Mouse (Mus musculus): Measurements from ENCODE around the gene Wdr27.
A peak's percentile ranks its signal among the peaks of the same experiment; 100 is the strongest.
"Not testable (repeated sequence)": the region's sequence is repeated elsewhere in the genome, so short reads cannot be mapped to it uniquely, and the experiment has no call there.

Wdr27 gene

DNA sequence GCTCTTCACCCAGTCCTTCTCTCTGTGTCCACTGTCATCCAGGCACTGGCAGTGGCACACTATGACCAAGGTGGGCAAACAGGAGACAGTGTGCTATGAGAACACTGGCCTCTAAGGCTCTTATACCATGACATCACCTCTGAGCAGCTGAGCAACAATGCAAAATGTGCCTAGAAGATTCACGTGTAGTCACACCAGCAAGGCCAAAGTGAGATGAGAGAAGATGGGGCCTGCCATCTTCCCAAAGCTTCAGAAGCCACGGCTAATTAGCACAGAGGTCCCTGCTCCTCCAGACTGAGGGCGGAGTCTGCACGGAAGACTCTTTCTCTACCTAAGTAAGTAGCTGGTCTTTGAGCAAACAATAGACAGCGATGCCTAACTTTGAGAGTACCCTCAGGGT, 14.3 kb downstream of the Wdr27 start:
- DNase-seq, result no peak

DNA sequence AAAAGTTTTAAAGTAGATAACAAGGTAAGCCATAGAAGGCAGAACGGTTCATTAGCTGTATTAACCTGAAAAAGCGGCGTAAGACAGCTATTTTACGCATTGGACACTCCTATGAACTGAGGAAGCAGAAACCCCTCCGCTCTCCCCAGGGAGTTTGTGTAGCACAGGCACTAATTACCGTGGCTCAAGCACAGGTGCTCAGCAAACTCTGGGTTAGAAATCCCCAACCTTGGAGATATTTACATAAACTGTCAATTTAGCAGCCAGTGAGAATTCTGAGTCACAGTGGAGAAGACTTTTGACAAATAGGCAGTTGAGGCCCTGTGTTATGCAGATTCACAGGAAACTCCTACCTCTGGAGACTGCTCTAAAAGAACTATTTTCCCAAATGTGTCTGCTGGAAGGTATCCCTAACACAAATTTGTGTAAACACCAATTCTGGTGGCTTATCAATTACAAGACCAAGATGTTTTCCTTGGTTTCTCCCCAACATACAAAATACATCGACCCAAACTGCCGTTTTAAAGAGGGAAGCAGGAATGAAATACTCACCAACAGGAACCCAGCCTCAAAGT, 15.2 kb downstream of the Wdr27 start:
- no peak for DNase-seq

DNA sequence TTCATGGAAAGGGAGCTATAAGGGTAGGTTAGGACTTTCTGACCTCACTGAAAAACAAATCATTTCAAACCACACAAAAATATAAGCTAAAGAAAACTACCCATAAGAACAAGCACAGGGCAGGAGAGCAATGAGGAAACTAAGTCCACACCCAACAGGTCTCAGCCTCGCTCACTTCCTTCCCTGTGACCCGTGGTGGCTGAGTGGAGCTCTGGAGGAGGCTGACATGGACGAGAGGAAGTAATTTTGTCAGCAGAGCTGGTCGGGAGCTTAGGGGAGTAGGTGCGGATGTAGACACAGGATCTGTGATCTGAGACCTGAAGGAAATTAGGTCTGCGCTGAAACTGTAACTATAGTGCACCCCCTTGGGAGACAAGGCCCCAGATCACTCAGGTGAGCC, 21.4 kb downstream of the Wdr27 start:
- no peak for DNase-seq

GRCm38 (mm10) chr17:14917866-14918265, 25.1 kb downstream of the Wdr27 start:
- DNase-seq, result no peak

DNA sequence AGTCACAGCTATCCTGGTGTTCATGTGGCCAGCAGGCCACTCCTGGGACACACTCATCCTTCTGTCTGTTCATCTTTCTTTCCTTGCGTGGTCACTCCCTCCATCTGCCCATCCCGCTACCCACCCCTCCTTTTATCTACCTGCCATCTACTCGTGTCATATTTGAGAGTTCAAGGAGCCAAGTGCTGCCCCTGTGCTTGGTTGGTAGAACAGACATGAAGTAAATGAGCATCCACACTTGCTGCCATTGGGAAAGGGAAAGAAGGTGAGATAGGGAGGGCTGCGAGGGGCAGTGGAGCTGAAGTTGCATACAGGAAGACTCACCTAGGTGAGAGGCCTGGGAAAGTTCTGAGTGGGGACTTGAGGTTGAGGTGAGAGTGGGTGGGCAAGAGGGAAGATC, 28.6 kb downstream of the Wdr27 start:
- no peak for DNase-seq

GRCm38 (mm10) chr17:14912981-14913380, 30.0 kb downstream of the Wdr27 start:
- no peak for DNase-seq

DNA sequence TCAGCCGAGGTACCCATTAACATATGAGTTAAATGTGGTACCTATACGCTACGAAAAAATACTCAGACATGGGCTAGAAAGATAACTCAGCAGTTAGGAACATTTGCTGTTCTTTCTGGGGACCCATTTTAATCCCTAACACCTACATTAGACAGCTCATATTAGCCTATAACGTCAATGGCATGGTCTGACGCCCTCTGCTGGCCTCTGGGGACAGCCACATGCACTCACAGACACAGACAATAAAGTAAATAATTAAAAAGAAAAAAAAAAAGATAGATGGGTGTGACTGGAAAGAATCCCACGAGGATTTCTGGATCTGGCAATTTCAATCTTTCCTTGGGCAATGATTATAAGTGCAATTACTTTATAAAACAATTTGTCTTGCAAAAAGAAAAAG, 30.5 kb downstream of the Wdr27 start:
- no peak for DNase-seq

- no peak for DNase-seq
Measured at GRCm38 (mm10) chr17:14910771-14911170, 32.2 kb downstream of the Wdr27 start.

DNA sequence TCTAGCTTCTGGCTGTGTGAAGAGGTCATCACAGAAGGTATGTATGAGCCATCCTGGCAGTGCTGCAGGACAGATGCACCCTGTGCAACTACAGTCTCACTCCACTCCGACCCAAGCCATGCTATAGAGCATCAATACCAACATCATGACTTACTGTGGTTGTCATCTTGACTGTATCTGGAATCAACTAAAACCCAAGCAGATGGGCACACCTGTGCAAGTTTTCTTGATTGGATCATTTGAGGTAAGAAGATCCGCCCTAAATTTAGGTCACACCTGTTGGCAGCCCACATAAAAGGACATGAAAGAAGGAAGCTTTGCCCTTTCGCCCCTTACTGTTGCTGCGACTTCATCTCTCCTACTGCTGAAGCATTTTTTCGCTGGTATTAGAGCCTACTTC, 33.6 kb downstream of the Wdr27 start:
- no peak for DNase-seq

DNA sequence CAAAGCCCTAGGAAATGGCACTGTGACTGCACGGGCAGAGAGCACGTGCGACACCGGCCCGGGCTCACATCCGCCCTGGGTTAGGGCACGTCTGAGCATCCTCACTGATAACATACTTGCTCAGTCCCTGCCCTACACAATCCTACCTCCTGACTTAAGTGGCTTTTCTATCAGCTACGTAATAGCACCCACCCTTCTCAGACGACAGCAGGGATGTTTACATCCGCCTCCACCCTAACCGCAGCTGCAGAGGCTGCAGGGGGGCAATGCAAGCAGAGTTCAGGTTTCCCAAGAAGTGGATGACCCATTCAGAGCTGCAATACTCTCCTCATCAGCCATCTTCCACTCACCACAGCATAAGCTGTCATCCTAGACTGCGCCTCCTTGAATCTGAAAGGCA, 35.8 kb downstream of the Wdr27 start:
- DNase-seq, result no peak

- no peak for DNase-seq
Measured at GRCm38 (mm10) chr17:14906611-14907010, 36.3 kb downstream of the Wdr27 start.

DNA sequence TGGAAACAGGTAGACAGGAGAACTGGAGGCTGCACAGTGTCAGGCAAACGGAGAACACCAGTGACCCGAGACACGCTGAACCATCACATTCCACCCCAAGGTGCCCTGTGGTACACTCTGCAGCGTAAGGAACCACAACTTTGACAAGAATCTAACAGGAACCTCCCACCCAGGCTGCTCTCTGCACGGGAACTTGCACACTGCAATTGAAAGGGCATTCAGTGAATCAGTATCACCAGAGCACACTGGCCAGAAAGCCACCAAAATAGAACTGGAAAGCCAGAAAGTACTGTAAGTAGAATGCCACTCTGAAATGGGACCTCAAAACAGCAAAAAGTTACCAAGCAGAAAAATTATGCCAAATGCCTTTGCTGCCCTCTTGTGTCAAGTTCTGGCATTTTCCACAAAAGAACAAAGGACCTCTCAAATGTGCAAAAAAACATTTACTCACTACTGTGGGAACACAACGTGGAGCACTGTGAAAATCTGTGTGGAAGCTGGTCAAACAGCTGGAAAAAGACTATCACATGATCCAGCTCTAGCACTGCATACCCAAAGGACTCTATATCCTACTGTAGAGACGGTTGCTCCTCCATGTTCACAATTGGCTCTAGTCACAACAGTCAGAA, 38.2 kb downstream of the Wdr27 start:
- peak; percentile 38 to 61 for DNase-seq

GRCm38 (mm10) chr17:14904206-14904605, 38.8 kb downstream of the Wdr27 start:
- DNase-seq, result no peak

DNA sequence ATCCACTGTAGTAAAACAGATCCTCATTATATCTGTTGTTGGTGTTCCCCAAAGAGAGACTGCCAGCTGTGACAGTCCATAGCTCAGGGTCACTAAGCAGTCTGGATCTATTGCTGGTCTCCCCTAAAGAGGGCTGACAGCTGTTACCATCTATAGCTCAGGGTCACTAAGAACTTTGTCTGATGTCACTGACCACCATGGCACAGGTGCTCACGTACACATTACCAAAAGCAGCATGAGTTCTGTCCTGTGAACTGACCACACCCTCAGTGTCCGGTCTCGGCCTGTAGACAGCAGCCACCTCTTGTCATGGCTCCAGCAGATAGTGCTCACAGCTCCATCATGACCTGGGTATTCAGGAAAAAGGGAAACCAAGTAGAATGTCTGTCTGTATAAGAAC, 39.7 kb downstream of the Wdr27 start:
- DNase-seq, result no peak

- no peak for DNase-seq
Measured at GRCm38 (mm10) chr17:14898972-14899371, 44.0 kb downstream of the Wdr27 start.

DNA sequence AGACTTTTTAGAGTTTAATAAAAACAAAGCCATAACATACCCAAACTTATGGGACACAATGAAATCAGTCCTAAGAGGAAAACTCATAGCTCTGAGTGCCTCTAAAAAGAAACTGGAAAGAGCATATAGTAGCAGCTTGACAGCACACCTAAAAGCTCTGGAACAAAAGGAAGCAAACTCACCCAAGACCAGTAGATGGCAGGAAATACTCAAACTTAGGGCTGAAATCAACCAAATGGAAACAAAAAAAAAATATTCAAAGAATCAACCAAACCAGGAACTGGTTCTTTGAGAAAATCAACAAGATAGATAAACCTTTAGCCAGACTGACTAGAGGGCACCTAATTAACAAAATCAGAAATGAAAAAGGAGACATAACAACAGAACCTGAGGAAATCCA, 47.9 kb downstream of the Wdr27 start:
- DNase-seq, result not testable (repeated sequence)

DNA sequence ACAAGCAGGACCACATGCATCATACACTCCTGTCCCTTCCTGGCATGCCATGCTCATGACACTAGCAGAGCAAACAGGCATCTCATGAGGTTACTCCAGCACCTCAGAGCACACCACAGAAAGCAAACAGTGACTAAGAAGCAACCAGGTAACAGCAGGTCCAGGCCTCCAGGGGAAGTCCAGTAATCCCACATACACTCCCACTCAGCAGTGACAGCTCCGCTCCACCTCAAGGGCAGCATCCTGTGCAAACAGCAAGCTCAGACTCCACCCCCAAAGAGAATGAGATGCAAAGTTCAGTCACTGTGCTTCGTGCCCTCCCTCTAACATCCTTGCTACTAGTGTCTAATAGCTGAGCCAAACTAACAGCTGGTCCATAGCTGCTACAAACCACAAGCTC, 56.0 kb downstream of the Wdr27 start:
- no peak for DNase-seq

DNA sequence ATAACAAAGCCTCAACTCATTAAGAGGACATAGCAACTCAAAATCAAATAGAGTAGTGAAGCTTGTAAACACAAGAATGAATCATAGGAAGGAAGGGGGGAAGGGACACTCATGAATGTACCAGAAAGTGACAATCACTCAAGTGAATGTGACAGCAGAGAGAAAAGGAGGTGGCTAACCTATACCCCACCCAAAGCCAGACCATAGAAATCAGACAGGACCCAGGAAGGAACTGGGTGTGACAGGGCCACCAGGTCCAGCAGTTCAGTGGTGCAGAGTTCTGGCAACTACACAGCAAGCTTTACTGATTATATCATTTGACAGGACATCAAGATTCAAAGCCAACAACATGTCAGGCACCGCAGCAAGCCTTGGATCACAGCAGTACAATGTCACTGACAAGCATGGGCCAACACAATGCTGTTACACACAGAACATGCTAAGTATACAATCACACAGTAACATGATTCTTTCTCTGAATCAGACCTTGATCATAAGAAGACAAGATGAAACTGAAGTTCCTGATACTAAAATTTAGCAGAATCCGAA, 68.2 kb downstream of the Wdr27 start:
- no peak for DNase-seq

GRCm38 (mm10) chr17:14860220-14860619, 82.7 kb downstream of the Wdr27 start:
- DNase-seq, result no peak

DNA sequence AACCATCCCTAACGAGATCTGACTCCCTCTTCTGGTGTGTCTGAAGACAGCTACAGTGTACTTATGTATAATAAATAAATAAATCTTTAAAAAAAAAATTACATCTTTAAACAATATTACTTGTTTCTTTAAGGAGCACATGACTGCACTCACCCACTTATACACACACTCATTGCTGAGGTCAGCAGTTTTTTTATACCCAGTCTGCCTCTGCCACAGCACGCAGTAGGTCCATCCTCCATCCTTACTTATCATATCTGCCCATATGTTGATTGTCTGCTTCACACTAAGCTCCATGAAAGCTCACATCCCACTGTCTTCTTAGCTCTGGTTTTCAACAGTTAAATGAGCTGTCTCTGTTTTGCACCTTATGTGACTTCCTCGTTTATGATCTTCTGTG, 95.2 kb downstream of the Wdr27 start:
- no peak for DNase-seq

DNA sequence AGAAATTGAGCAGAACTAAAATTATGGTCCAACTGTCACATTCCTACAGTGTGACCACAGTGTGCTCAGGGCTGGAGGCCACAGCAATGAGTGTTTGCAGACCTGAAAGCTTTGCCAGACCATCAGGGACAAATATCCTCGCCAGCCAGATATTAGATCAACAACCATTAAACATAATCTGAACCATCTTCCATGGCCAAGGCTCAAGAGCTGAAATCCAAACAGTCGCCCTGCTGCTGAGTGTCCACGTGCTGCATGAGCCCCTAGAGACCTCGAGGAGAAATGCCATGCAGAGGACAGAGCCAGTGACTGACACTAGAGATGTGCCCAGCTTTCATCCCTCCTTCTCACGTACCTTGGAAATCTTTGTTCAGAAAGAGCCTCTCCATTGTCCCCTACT, 96.1 kb downstream of the Wdr27 start:
- no peak for DNase-seq

DNA sequence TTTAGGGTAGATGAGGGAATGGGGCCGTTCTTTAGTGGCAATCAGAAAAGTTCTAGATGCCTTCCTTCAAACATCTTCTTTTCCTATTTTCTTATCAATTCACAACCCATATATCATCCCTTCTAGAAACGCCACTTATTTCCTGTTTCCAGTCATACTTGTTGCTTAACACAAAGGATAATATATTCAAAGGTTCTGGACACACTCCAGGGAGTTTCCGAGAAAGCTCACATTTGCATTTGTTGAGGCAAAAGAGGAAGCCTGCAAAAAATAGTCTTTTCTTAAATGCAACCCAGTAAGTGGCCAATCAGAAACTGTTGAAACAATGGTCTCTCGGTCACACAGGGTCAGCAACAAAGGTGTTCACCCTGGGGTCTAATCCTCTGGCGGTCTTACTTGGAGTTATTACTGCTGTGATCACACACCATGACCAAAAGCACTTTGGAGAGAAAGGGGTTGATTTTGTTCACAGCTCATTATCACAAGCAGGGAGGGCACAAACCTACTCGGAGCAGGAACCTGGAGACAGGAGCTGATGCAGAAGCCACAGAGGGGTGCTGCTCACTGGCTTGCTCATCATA, 116.2 kb downstream of the Wdr27 start:
- DNase-seq, result no peak

DNA sequence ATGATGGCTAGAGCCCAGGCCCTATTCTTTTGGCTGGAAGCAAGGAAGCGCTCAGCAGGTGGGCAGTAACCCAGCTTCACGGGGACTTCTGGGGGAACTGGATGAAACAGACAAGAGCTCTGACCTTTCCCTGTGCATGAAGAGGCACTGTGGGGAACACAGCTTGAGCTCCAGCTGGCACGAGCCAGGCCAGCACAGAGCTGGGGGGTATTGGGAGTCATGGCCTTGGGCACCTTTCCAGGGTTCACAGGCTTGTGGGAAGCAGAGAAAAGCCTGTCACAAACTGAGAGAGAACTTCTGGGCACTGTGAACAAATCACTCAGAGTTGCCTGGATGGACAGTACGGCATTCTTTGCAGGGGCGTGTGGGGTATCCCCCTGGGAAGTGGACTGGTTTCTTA, 118.0 kb downstream of the Wdr27 start:
- DNase-seq, result peak; percentile 1

- DNase-seq, result no peak
Measured at GRCm38 (mm10) chr17:14817975-14818374, 125.0 kb downstream of the Wdr27 start.

- DNase-seq, result no peak
Measured at GRCm38 (mm10) chr17:14816107-14816506, 126.9 kb downstream of the Wdr27 start.

All from cerebellum, adult 18-20 months (tissue).